Mouse (Mus musculus): Measurements from ENCODE around the gene Gm10053. TPM values are rescaled to one million over a fixed set of nuclear protein-coding genes. Genes with fewer than 3 reads are reported as not detected.
"Not testable (repeated sequence)": the region's sequence is repeated elsewhere in the genome, so short reads cannot be mapped to it uniquely, and the experiment has no call there.

Gm10053 gene
- total RNA-seq (2021), result 100 to 1,000 TPM; 226 to 239 TPM

DNA sequence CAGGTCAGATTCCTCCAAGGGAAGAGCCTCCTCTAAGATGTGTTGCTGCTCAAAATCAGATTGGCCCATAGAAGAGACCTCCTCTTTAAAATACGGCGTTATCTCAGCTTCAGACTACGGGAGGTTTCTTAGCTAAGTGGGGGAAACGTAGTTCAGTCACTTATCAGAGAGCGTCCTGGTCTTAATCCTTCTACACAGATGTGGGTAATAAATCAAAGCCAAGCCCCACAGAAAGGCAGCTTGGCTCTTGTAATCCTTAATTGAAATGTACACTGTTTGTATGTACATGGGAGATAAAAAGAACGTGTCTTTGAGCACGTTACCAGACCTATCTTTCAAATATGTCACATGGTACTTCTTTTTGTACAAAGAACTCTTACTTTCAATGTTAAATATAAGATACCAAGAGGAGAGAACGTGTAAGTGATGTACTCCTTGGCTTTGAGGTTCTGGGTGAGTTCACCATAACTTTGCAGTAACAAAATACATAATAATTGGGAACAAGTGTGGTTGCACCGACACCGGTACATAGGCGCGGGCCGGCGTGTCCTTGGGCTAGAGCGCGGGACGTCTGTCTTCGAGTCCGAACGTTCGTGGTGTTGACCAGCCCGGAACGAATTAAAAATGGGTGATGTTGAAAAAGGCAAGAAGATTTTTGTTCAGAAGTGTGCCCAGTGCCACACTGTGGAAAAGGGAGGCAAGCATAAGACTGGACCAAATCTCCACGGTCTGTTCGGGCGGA lies at the start of gene Gm10053:
Gm10053 (plus strand) TSS at position 558 of the 742 bp plus-strand sequence.
- intact Hi-C loops (cut with DNase I); DNase-seq (ENCODE audit: extremely low spot score in 1 of 2, low spot score in 2 of 2): not testable (repeated sequence)

DNA sequence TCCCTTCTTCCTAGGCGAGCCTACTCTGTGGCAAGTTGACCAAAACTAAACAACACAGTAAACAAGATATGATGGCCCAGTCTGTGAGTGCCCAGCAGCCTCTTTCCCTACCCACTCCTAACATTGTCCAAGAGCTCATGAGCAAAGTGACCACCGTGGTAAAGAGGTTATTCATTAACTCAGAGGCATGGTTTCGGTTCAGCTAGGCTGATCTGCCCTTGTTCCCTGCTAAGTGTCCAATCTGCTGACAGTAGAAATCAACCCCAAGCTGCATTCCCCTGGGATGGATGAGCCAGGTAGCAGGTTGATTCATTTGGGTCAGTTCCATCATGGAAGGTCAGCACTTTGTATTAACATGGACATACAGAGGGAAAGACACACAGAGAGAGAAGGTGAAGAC lies 33.4 kb upstream of the Gm10053 start:
- DNase-seq (ENCODE audit: extremely low spot score in 1 of 2, low spot score in 2 of 2), result no peak
- intact Hi-C loops (cut with DNase I), result no loop called here

- no peak for DNase-seq (ENCODE audit: extremely low spot score in 1 of 2, low spot score in 2 of 2)
- intact Hi-C loops (cut with DNase I), result no loop called here
These were observed 30.4 kb upstream of the Gm10053 start for GRCm38 (mm10) chr19:24845007-24845546.

- no peak for DNase-seq (ENCODE audit: extremely low spot score in 1 of 2, low spot score in 2 of 2)
- intact Hi-C loops (cut with DNase I), result no loop called here
These were observed 27.1 kb upstream of the Gm10053 start for GRCm38 (mm10) chr19:24848345-24848744.

DNA sequence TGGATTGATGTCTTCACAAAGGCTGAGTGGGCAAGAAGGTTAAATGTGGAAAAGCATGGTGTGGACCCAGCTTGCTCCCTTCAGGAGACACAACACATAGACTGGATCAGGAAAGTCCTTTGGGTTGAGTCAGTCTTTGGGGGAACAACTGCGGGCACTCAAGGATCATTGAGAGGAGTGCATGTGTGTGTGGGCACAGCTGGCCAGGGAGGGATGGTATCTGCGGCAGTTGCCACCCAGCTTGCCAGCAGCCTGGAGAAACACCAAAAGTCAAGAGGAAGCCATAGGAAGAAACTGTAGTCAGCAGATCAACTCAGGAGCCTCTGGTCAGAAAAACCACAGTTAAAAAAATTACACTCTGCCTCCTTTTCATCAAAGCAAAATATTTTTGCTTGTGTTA lies 26.6 kb upstream of the Gm10053 start:
- DNase-seq (ENCODE audit: extremely low spot score in 1 of 2, low spot score in 2 of 2), result no peak
- intact Hi-C loops (cut with DNase I), result no loop called here

DNA sequence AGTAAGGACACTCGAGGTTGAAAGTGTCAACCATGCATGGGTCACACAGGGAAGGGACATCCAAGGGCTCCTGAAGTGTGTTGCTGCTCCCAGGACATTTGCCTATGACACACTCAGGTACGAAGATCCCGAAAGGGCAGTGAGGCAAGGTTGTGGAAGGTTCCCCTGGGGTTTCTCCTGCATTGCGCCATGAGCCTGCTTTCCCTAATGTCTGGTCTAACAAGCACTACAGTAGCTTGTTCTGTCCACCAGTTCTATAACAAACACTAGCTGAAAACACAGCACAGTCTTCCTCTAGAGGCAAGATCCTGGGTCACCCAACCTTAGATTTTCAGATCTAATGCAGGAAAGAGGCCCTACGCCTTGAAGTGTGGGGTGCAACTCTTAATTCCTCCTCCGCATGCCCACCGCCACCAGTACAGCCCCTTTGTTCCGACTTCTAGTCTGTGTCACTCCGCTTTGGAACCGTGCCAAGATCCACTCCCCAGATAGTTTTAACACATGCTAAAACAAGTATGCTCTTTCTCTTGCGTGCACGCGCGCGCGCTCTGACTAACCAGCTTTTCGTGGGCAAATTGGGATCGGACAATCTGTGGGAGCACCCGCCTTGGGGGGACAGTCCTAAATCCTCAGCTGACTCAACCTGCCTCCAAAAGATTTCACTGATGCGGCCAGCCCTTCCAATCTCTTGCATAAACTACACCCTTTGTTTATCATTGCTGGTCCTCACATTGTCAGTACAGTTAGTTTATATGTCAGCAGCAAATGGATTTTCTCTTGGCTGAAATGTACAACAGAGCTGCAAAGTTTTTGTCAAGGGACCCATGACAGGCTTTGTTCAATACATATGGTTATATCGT lies 23.8 kb upstream of the Gm10053 start:
- peak in 1 of 2 experiments; percentile 69 for DNase-seq (ENCODE audit: extremely low spot score in 1 of 2, low spot score in 2 of 2)

DNA sequence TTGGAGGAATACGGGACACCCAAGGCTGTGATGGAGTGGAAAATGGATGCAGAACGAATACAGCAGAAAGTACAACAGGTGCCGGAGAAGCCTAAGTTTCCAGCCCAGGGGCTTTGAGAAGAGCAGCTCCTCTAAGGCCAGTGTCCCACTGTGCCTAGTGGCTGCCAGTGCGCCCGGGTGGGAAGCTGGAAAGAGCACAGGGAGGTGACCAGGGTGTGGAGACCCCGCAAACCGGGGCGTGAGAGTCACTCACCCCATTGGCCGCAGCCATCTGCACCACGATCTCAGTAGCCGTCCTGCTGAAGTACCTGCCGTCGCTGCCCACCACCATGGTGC lies 14.2 kb upstream of the Gm10053 start:
- intact Hi-C loops (cut with DNase I), result no loop called here
- DNase-seq (ENCODE audit: extremely low spot score in 1 of 2, low spot score in 2 of 2), result no peak

More for the DNA sequence above, 23.8 kb upstream of the Gm10053 start:
- intact Hi-C loops (cut with DNase I), result no loop called here

DNA sequence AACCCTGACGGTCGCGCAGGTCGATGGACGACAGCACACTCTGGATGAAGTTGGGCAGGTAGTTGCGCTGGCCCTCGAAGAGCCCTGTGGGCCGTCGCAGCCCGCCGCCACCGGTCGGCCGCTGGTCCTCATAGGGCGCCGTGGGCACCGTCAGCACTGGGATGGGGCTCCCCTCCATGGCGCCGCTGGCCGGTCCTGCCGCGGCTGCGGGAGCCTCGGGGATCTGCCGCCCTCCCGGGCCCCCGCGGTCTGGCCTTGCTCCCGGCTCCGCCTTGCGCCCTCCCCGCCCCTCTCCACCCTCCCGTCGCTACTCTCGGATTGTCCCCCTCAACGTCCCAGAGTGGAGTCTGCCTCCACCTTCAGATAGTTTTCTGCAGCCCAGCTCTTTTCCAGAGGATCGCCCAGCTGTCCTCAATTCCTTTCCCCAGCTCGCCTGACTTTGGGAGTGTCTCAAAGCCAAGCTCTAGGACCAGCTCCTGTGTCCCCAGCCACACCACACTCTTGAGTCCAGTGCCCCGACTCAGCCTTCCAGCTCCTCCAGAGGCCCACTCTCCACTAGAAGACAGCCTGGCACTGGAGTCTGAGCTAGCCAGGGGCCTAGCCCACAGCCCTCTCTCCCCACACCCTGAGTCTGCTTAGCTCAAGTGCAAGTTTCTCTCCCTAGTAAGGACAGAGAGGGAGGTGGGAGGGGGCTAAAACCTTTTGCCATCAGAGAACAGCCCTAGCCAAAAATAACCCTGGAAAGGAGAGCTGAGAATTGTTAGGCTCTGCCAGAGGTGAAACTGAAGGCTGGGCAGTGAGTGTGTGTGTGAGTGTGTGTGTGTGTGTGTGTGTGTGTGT lies 13.7 kb upstream of the Gm10053 start, which contains the start of gene Pgm5:
Pgm5 (minus strand) TSS at position 244 of the 840 bp plus-strand sequence.
- intact Hi-C loops (cut with DNase I), result no loop called here
- peak in 1 of 2 experiments; percentile 58 for DNase-seq (ENCODE audit: extremely low spot score in 1 of 2, low spot score in 2 of 2)

- intact Hi-C loops (cut with DNase I), result no loop called here
- no peak for DNase-seq (ENCODE audit: extremely low spot score in 1 of 2, low spot score in 2 of 2)
These were observed 10.1 kb upstream of the Gm10053 start for GRCm38 (mm10) chr19:24865436-24865835.

- peak; percentile 38 to 62 for DNase-seq (ENCODE audit: extremely low spot score in 1 of 2, low spot score in 2 of 2)
- intact Hi-C loops (cut with DNase I), result loop anchor here (2.0 to 5.0 kb wide), 3 partner anchors 170 to 569 kb away; no protein-coding TSS in a partner anchor
These were observed 4.3 kb upstream of the Gm10053 start for GRCm38 (mm10) chr19:24871037-24871635.

GRCm38 (mm10) chr19:24873873-24874272 lies 1.6 kb upstream of the Gm10053 start:
- DNase-seq (ENCODE audit: extremely low spot score in 1 of 2, low spot score in 2 of 2), result no peak
- intact Hi-C loops (cut with DNase I), result loop anchor here (5.0 kb wide), 2 partner anchors 252 to 572 kb away; no protein-coding TSS in a partner anchor

DNA sequence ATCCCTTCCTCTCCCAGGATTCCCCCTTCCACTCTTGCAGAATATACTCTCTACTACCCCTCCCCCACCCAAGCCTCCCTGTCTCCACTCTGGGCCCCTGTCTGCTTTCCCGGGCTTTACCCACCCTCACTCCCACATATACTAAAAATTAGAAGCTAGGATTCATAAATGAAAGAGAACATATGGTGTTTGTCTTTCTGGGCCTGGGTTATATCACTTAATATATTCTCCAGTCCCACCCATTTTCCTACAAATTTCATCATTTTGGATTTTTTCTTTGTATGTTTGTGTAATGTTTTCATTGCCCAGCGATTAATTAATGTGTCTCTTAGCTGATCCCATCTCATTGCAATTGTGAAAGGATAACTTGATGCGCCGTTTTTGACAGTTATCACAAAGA lies 5.8 kb downstream of the Gm10053 start:
- intact Hi-C loops (cut with DNase I), result no loop called here
- no peak for DNase-seq (ENCODE audit: extremely low spot score in 1 of 2, low spot score in 2 of 2)

DNA sequence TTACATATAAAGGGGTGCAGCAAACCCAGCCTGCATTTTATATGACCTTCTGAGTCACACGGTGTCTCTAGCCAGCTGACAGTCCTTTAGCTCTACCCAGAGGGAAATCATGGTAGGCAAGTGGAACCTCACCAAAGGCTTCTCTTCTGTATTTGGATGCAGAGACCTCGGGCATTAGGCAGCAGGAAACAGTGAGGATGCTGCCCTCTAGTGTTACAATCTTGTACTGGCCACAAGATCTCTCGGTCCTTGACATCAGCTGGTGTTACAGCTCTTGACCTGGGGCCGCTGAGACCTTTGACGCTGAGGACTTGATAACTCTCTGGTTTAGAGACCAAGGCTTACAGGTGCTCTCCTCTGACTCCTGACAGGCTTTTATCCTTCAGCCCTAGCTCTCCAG lies 10.0 kb downstream of the Gm10053 start:
- DNase-seq (ENCODE audit: extremely low spot score in 1 of 2, low spot score in 2 of 2), result peak; percentile 47 to 50
- intact Hi-C loops (cut with DNase I), result loop anchor here (5.0 kb wide), 1 partner anchor 588 kb away; no protein-coding TSS in a partner anchor

- intact Hi-C loops (cut with DNase I), result loop anchor here (5.0 kb wide), 1 partner anchor 590 kb away; no protein-coding TSS in a partner anchor
These were observed 11.4 kb downstream of the Gm10053 start for GRCm38 (mm10) chr19:24886888-24887287.

DNA sequence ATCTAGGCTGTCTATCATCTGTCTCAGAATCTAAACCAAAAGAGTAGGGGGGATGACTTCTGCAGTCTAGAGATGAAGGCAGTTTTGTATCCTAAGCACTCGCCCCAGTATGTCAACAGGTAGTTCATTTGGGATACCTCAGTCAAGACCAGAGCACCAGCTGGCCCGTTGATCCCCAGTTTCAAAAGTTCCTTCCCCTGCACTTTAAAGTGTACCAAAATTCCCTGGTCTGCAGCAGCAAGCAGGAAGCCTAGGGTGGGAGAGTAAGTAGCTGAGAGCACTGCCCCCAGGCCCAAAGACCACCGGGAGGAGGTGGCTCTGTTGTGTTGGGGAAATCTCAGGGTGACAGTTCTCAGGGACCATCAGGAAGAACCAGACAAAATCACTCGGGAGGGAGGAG lies 21.1 kb downstream of the Gm10053 start:
- DNase-seq (ENCODE audit: extremely low spot score in 1 of 2, low spot score in 2 of 2), result no peak
- intact Hi-C loops (cut with DNase I), result loop anchor here (5.0 to 10.0 kb wide), 2 partner anchors 708 to 776 kb away; partner anchors contain the start of gene Dmrt2

More at GRCm38 (mm10) chr19:24886888-24887287, 11.4 kb downstream of the Gm10053 start:
- DNase-seq (ENCODE audit: extremely low spot score in 1 of 2, low spot score in 2 of 2), result no peak

GRCm38 (mm10) chr19:24897006-24897895 lies 21.8 kb downstream of the Gm10053 start:
- intact Hi-C loops (cut with DNase I), result loop anchor here (5.0 to 10.0 kb wide), 2 partner anchors 708 to 775 kb away; partner anchors contain the start of gene Dmrt2

More at GRCm38 (mm10) chr19:24897006-24897895, 21.8 kb downstream of the Gm10053 start:
- peak in 1 of 2 experiments; percentile 57 for DNase-seq (ENCODE audit: extremely low spot score in 1 of 2, low spot score in 2 of 2)

Measured in left cerebral cortex, postnatal 10 days (tissue).